Mouse (Mus musculus) intestine, postnatal 0 days (tissue): Measurements from ENCODE around the gene Rbl1. TPM values are rescaled to one million over a fixed set of nuclear protein-coding genes. Genes with fewer than 3 reads are reported as not detected.

Experiments used
- ATAC-seq: fragments of 200-750 bp; cut with Nextera tagmentation; 2 replicates; pipeline ENCODE4 v1.8.0; 2017; ENCODE audit warnings: mild to moderate bottlenecking, moderate TSS enrichment, moderate library complexity
- H3K27ac ChIP-seq: fragments of 300-500 bp; sonication (generic); 2 replicates; pipeline ENCODE4 v1.5.1; 2014; ENCODE audit warnings: mild to moderate bottlenecking, low read depth, low read length, moderate library complexity
- H3K27me3 ChIP-seq: fragments of 300-500 bp; sonication (generic); replicated peaks from 2 replicates; pipeline ENCODE4 v1.6.1; 2014; ENCODE audit warnings: low read length, mixed read lengths; ENCODE audit not compliant: control insufficient read depth, insufficient read depth
- H3K36me3 ChIP-seq: fragments of 300-500 bp; sonication (generic); 2 replicates; pipeline ENCODE4 v1.6.1; 2014; ENCODE audit warnings: mild to moderate bottlenecking, moderate library complexity; ENCODE audit not compliant: control insufficient read depth, insufficient read depth
- H3K4me1 ChIP-seq: fragments of 300-500 bp; sonication (generic); replicated peaks from 2 replicates; pipeline ENCODE4 v1.6.1; 2014; ENCODE audit warnings: antibody characterized with exemption, low read length, mixed read lengths; ENCODE audit not compliant: control insufficient read depth, insufficient read depth
- H3K4me2 ChIP-seq: fragments of 300-500 bp; sonication (generic); replicated peaks from 2 replicates; pipeline ENCODE4 v1.6.1; 2014; ENCODE audit warnings: low read depth, mild to moderate bottlenecking, moderate library complexity
- H3K4me3 ChIP-seq: fragments of 300-500 bp; sonication (generic); 2 replicates; pipeline ENCODE4 v1.5.1; 2014; ENCODE audit warnings: low read depth, low read length
- H3K9ac ChIP-seq: fragments of 300-500 bp; sonication (generic); 2 replicates; pipeline ENCODE4 v1.6.1; 2014; ENCODE audit warnings: mild to moderate bottlenecking, low read depth, low read length
- H3K9me3 ChIP-seq: fragments of 300-500 bp; sonication (generic); 2 replicates; pipeline ENCODE4 v1.6.1; 2016; ENCODE audit warnings: mixed run types; ENCODE audit not compliant: control insufficient read depth
- CTCF ChIP-seq: sonication (generic); IDR thresholded peaks from 2 replicates; pipeline ENCODE4 v1.5.1; 2016; ENCODE audit warnings: low read depth, mild to moderate bottlenecking, control low read depth, antibody characterized with exemption, moderate library complexity
- WGBS: fragments of 180-500 bp; shearing (Covaris S2); extraction: QIAGEN DNeasy Blood & Tissue Kit; methylation state at CpG from one replicate; pipeline ENCODE4 v1.1.7; 2014; 5-methylcytosine and 5-hydroxymethylcytosine counted together
- polyA plus RNA-seq: library from polyadenylated mRNA; unstranded; fragments of >200 nt; fragmentation: Nextera tagmentation; extraction: Ambion mirVana; gene quantifications from 2 replicates; pipeline ENCODE4 v1.2.1, GENCODE M21; 2015

Rbl1 gene
- polyA plus RNA-seq, 1 experiment from 2014 or later: 9.3 TPM

- no peak overlapping the region for H3K27ac ChIP-seq
- TF ChIP-seq CTCF: no peak
- peaks cover 88% of the 10 kb centered on the region for H3K36me3 ChIP-seq
- no peak overlapping the region for H3K4me2 ChIP-seq
- H3K9me3 ChIP-seq: no peaks in the 10 kb centered on the region
- 93% methylated on average over 4 of the region's 4 CpGs for WGBS
- H3K4me3 ChIP-seq: no peak overlapping the region
- H3K27me3 ChIP-seq: no peaks in the 10 kb centered on the region
- H3K9ac ChIP-seq: no peak overlapping the region
- no peaks in the 10 kb centered on the region for H3K4me1 ChIP-seq
- no peak for ATAC-seq
Observed at GRCm38 (mm10) chr2:157190651-157191050, 13.7 kb downstream of the Rbl1 start.

DNA sequence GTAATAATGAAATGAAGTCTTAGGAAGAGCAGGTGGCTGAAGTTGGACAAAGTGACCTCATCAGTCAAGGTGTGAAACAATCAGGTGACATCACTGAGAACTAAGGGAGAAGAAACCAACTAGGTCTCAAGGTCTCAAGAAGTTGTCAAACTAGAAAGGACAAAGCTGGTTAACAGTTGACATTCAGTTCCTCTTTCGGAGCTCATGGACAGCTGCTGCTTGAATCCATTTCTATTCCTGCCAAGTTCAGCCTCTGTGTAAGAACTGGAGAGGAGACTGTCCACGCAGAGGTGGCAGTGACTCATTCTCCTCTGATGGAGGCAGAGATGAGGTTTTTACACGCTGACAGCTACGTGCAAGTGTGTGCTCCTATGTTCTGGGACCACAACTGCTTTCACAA is 17.1 kb downstream of the Rbl1 start:
- no peak for ATAC-seq
- H3K4me3 ChIP-seq: no peak overlapping the region
- H3K36me3 ChIP-seq: peaks cover 68% of the 10 kb centered on the region
- no peak overlapping the region for H3K4me2 ChIP-seq
- H3K9me3 ChIP-seq: no peaks in the 10 kb centered on the region
- no peaks in the 10 kb centered on the region for H3K4me1 ChIP-seq
- WGBS: 74% methylated on average over 4 of the region's 4 CpGs
- H3K9ac ChIP-seq: no peak overlapping the region
- H3K27me3 ChIP-seq: no peaks in the 10 kb centered on the region
- no peak overlapping the region; the same call in 1 of the 2 replicates for H3K27ac ChIP-seq
- no peak for TF ChIP-seq CTCF

DNA sequence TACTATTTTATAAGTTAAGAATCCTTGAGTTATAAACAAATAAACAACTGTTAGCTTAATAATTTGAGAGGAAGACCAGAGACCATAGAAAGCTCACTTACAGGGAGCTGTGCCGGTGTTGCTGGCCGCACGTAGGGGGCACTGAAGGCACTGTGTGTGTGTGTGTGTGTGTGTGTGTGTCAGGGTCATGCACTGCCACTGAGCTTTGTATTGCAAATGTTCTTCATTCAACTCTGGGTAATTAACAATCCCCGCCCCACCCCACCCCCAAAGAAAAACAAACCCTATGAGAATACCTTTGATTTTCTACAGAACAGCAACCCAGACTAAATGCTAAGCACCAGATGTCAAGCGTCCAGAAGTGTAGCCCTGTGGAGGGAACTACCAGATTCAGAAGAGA is 17.8 kb downstream of the Rbl1 start:
- Histone ChIP-seq H3K27ac (no peak overlapping the region), H3K4me1 (no peaks in the 10 kb centered on the region), H3K36me3 (peaks cover 64% of the 10 kb centered on the region), H3K9me3 (no peaks in the 10 kb centered on the region), H3K27me3 (no peaks in the 10 kb centered on the region), H3K9ac (no peak overlapping the region), H3K4me2 (no peak overlapping the region), H3K4me3 (no peak overlapping the region)
- TF ChIP-seq CTCF: no peak
- WGBS: 66% methylated on average over 5 of the region's 5 CpGs
- ATAC-seq: no peak

GRCm38 (mm10) chr2:157185022-157185660 is 19.2 kb downstream of the Rbl1 start:
- no peak overlapping the region for H3K4me2 ChIP-seq
- ATAC-seq: no peak
- no peaks in the 10 kb centered on the region for H3K4me1 ChIP-seq
- H3K27me3 ChIP-seq: no peaks in the 10 kb centered on the region
- H3K36me3 ChIP-seq: peaks cover 50% of the 10 kb centered on the region
- no peak overlapping the region for H3K9ac ChIP-seq
- H3K4me3 ChIP-seq: no peak overlapping the region
- TF ChIP-seq CTCF: no peak
- WGBS: 83% methylated on average over 13 of the region's 13 CpGs
- no peak overlapping the region for H3K27ac ChIP-seq
- H3K9me3 ChIP-seq: no peaks in the 10 kb centered on the region

GRCm38 (mm10) chr2:157178167-157178566 is 26.2 kb downstream of the Rbl1 start:
- 56% methylated on average over 6 of the region's 6 CpGs for WGBS
- Histone ChIP-seq H3K9ac (no peak overlapping the region; the same call in 1 of the 2 replicates), H3K9me3 (no peaks in the 10 kb centered on the region), H3K4me2 (0 out of 2 replicates have a peak overlapping the region, but pooled peaks have one; percentile 24), H3K4me1 (no peaks in the 10 kb centered on the region), H3K36me3 (peaks cover 29% of the 10 kb centered on the region), H3K27me3 (no peaks in the 10 kb centered on the region), H3K4me3 (no peak overlapping the region), H3K27ac (no peak overlapping the region)
- 0 out of 2 replicates have a peak, but pooled peaks have one; percentile 51 for ATAC-seq
- no peak for TF ChIP-seq CTCF

- H3K4me1 ChIP-seq: no peaks in the 10 kb centered on the region
- TF ChIP-seq CTCF: no peak
- H3K27ac ChIP-seq: no peak overlapping the region
- no peak for ATAC-seq
- no peak overlapping the region for H3K4me3 ChIP-seq
- H3K9me3 ChIP-seq: no peaks in the 10 kb centered on the region
- WGBS: 82% methylated on average over 3 of the region's 3 CpGs
- H3K36me3 ChIP-seq: peaks cover 25% of the 10 kb centered on the region
- H3K27me3 ChIP-seq: no peaks in the 10 kb centered on the region
- no peak overlapping the region for H3K4me2 ChIP-seq
- no peak overlapping the region for H3K9ac ChIP-seq
Observed at GRCm38 (mm10) chr2:157176248-157176647, 28.1 kb downstream of the Rbl1 start.
